Mouse (Mus musculus): Measurements from ENCODE around the gene Gm21915. TPM values are rescaled to one million over a fixed set of nuclear protein-coding genes. Genes with fewer than 3 reads are reported as not detected.

The Gm21915 gene
- polyA plus RNA-seq (2014; fragmentation: Illumina TruSeq; extraction: RNeasy Lipid Tissue Mini Kit (QIAGEN cat#74804); ENCODE audit: low read depth, low replicate concordance) = not detected

GRCm38 (mm10) chr9:40670313-40670712 is at the start of gene Gm21915:
Gene Gm21915 (plus strand): TSS chr9:40670613.

GRCm38 (mm10) chr9:40685801-40686420 is 15.5 kb downstream of the Gm21915 start, which contains the start of gene Clmp:
Gene Clmp (plus strand): TSS chr9:40685962.

Other genes with a start within 250 kb of the Gm21915 start
- gene Gramd1b, start 139.2 kb upstream of the Gm21915 start, polyA plus RNA-seq (2014; fragmentation: Illumina TruSeq; extraction: RNeasy Lipid Tissue Mini Kit (QIAGEN cat#74804); ENCODE audit: low read depth, low replicate concordance) = 79.0 TPM
- 5.7 TPM for gene Clmp, start 15.3 kb downstream of the Gm21915 start, polyA plus RNA-seq (2014; fragmentation: Illumina TruSeq; extraction: RNeasy Lipid Tissue Mini Kit (QIAGEN cat#74804); ENCODE audit: low read depth, low replicate concordance)
- gene Hspa8, start 130.4 kb downstream of the Gm21915 start, polyA plus RNA-seq (2014; fragmentation: Illumina TruSeq; extraction: RNeasy Lipid Tissue Mini Kit (QIAGEN cat#74804); ENCODE audit: low read depth, low replicate concordance) = 2,252 TPM
- gene Bsx, start 203.5 kb downstream of the Gm21915 start, polyA plus RNA-seq (2014; fragmentation: Illumina TruSeq; extraction: RNeasy Lipid Tissue Mini Kit (QIAGEN cat#74804); ENCODE audit: low read depth, low replicate concordance) = not detected

Data from kidney, adult 10 weeks (tissue).